Mouse (Mus musculus) heart, adult 18-20 months (tissue): Measurements from ENCODE around the gene Tekt3. TPM values are rescaled to one million over a fixed set of nuclear protein-coding genes. Genes with fewer than 3 reads are reported as not detected.
A peak's percentile ranks its signal among the peaks of the same experiment; 100 is the strongest.

Source experiments
- DNase-seq, 2 experiments: peaks; one replicate each; pipeline ENCODE4 v3.0.0; 2021 to 2022; ENCODE audit warnings: mixed read lengths in 1 of 2
- long read RNA-seq, 2 experiments: library from polyadenylated mRNA; stranded (forward); transcript quantifications; one replicate each; pipeline ENCODE4 v2.0.0; 2021
- total RNA-seq, 2 experiments: library from RNA; stranded (reverse); gene quantifications; 2 replicates each; pipeline ENCODE4 v1.2.3; 2021

Tekt3 gene
- not detected for total RNA-seq
- long read RNA-seq, experiment 1: 0 reads
- long read RNA-seq, experiment 2, partial matches to known transcripts: 0 of 1 reads
- long read RNA-seq, experiment 2, other reads (novel, unspliced or antisense): 1 of 1 reads

DNA sequence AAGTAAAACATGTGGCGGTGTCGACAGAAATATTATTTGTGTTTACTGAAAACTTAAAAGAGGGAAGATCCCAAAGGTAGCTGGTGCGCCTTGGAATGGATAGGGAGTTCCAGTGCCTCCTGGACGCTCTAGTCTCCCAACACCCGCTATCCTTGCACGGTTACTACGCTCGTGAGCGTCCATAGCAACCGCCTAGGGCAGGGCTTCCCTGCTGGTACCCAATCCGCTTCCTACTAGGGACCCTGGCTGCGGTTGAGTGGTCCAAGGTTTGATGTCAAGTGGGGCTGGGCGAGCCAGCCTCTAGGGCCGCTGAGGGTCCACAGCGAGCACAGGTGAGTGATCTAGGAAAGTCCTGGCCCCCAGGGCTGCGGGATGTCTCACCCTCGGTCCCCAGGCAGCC, at the start of gene Tekt3:
Tekt3 (plus strand) TSS at position 209 of the 400 bp plus-strand sequence.
- DNase-seq: no peak

DNA sequence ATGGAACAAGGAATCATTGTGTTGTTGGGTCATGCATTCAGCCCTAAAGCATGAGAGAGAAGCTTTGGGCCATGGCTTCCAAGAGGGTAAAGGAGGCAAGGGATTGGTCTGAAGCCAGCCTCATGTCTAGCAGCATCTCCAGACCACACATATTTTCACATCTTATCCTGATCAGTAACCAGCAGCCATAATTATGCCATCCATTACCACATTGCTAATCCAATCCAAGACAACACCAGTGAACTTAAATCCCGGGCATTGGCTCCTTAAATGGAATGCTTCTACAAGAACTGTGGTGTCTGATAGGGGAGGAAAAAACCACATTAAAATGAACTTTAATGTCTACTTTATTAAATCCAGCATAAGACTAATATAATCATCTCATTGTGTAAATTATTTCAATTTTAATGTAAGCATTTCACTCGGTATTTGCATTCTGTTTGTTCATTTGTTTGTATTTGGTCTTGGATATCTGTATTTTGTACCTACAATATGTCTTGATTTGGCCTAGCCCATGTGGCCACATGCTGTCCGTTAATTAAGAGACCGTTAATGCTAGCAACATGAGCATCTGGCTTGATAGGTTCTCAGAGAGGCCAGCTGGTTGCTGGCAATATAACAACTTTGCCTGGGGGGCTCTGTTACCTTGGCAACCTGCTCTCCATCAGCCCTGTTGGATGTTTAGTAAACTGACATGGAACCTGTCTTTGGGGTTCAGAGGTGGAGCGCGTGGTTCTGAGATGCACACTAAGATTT, 43.9 kb upstream of the Tekt3 start:
- DNase-seq: no peak

DNA sequence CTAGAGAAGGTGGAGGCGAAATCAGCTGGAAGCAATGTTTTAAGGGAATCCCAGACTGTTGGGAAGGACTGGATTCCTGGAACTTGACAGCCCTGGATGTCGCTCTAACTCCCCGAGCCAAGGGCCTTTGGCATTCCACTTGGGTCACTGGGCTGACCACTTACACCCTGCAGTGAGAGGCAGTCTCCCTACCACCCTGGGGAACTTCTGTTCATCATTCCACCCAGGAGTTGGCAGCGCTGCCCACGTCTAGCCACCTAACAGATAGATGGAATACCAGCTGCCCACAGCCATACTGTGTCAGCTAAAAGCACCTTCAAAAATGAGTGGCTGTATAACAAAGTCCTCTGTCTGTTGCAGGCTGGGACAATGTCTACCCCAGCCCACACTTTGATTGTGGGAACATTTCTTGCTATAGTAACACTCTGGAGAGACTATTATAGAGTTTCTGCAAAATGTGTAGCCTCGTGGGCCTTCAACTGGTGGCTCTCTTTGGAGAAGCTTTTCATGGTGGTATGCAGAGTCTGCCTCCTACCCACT, 43.3 kb upstream of the Tekt3 start:
- DNase-seq: no peak

DNA sequence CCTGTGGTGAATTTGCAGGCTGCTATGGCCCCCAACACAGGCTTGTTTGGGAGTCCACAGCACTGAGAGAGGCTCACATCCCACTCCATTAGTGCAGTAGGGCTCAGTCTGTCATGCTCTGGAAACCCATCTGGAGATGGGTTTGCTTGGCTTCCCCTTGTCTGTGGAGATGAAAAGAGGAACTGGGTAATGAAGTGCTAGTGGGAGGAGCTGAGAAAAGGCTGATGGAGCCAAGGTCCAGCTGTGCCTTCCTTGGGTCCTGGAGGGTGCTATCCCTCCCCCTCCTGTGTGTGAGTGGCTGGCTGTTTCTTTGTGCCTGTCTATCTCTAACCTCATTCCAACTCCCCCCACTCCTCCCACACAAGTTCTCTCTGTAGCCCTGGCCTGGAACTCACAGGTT, 40.8 kb upstream of the Tekt3 start:
- peak in 1 of 2 experiments; percentile 64 for DNase-seq

DNA sequence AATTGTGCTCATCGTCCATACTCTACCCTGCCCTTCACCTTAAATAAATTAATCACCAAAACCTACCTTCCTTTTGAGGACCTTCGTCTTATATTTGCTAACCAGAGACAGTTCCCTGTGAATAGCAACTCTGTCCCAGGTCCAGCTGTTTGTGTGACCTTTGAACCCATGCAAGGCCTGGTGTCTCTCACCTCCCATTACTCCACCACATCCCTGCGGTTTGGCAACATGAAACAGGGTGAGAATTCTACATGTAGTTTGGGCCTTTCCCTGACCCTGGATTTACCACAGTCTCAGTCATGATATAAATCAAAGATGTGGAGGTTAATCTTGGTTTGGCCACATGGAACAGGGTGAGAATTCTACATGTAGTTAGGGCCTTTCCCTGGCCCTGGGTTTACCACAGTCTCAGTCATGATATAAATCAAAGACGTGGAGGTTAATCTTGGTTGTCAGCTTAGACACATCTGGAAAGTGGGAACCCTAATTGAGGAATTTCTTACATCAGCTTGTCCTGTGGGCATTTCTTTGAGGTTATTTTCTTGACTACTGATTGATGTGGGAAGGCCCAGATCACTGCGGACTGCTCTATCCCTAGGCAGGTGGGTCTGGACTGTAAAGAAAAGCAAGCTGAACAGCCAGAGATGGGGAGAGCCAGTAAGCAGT, 40.2 kb upstream of the Tekt3 start:
- no peak for DNase-seq

DNA sequence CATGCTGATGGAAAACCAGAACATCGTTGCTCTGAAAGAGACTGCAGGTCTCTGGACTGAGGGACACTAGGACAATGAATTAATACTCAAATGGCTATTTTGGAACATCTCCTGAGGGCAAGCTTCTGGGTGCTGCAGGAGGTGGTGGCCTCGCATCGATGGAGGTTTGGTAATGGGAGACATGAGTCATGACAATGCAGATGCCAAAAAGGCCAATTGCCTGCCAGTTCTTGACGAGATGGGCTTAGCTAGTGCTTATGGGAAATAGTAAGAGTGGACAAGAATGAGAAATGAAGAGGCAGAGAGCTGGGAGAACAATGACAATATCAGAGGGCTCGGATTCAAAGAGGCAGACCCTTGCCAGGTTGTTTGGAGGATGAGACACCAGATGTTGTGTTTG, 38.0 kb upstream of the Tekt3 start:
- peak; percentile 63 to 68 for DNase-seq

DNA sequence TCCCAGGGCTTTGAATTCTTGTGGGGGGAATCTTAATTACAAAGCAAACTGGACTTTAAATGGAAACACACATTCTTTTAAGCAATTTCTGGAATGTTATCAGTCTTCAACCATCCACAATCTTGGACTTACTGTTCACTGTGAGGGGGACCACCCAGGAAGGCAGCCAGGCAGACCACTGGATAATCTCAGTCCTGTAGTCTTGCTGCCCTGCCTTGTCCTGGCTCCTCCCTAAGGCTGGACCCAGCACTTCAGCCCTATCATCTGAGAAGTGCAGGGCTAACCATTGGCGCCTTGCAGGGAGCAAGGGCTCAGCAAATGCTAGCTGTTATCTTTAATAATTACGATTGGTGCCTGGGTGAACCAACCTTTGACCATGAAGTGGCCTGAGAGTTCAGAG, 37.3 kb upstream of the Tekt3 start:
- no peak for DNase-seq

DNA sequence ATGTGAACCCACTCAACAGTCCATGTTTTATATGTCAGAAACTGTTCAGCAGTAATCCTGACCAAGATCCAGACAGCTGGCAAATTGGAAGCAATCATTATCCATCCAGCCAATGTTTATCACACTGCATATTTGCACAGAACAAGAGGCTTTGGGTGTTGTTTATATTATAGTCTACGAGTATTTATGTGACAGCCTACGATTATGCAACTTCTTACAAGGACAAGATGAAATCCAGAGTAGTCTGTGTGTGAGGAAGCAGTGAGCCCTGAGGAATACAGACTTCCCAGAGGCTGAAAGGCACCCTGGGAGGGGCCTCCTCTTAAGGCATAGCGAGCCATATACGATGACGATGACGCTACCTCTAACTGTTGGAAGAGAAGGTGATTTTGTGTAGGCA, 36.0 kb upstream of the Tekt3 start:
- DNase-seq: peak; percentile 67 to 73

DNA sequence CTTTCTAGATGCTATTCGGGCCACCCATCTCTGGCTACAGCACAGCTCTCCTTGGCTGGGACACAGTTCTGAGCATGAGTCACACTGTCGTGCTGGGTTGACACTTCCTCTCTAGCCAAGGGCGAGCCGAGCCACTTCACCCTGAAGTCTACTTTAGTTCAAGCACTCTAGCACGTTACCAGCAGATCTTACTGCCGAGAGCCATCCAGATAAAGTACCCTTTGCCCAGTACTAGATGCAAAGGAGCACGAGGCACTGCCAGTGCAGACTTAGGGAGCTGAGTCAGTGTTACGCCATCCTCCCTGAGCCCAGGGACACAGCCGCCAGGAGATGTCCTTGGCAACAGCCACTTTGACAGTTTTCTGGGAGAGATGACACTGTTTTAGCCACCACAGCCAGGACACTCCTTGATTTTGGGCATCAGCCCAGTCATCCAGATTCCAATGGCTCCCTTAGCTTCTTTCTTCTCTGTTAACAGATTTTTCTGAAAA, 34.8 kb upstream of the Tekt3 start:
- DNase-seq: peak; percentile 81 to 85

DNA sequence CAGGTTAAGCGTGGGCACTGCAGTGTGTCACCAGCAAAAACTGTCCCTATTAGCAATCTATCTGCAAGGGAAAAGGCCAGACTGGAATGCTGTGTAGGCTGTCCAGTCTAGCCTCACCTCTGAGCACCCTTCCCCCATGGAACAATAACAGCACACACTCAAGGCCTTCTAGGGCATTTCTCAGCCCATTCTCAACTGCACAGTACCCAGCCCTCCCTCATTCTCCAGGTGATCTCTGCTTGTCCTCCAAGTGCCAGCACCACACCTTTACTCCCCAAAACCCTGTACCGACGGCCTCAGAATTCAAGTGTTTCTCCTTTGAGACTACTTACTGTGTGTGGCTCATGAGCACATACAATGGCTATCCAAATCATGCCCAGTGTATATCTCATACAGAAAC, 33.3 kb upstream of the Tekt3 start:
- DNase-seq: no peak

DNA sequence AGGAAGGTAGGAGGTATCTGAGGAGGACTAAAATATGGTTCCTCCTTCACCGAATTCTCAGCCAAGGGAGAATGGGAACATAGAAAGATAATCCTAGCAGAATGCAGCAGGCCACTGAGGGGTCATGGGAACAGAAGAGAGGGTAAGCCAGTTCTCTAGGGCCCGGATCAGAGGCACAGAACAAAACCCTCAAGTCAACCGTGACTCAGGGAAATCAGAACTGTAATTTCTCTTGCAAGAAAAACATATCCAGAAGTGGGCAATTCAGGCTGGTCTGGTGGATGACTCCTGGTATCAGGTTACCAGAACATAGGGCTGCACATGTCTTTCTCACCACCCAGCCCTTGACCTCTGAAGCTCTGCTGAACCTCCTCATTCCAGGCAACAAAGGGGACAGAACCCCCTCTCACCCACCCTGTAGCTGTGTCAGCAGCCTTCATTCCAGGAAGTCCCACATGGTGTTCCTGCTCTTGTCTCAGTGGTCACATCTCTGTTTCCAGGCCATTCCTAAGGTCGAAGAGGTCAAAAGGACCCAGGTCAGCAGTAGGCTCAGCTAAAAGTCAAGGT, 32.2 kb upstream of the Tekt3 start:
- DNase-seq: no peak

DNA sequence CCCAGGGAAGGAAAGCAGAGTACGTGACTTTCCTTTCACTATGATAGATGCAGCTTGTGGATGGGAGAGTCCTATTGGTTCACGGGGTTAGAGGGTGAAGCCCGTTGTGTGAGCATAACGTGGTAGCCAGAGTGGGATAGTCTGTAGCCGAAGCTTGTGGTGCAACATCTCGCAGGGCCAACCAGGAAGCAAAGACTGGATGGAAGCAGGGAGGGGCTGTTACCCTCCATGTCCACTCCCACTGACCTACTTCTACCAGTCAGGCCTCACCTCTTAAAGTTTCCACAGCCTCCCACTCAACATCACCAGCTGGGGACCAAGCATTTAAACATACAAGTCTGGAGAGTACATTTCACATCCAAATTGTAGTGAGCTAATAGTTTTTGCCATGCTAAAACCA, 31.7 kb upstream of the Tekt3 start:
- peak; percentile 47 to 74 for DNase-seq

DNA sequence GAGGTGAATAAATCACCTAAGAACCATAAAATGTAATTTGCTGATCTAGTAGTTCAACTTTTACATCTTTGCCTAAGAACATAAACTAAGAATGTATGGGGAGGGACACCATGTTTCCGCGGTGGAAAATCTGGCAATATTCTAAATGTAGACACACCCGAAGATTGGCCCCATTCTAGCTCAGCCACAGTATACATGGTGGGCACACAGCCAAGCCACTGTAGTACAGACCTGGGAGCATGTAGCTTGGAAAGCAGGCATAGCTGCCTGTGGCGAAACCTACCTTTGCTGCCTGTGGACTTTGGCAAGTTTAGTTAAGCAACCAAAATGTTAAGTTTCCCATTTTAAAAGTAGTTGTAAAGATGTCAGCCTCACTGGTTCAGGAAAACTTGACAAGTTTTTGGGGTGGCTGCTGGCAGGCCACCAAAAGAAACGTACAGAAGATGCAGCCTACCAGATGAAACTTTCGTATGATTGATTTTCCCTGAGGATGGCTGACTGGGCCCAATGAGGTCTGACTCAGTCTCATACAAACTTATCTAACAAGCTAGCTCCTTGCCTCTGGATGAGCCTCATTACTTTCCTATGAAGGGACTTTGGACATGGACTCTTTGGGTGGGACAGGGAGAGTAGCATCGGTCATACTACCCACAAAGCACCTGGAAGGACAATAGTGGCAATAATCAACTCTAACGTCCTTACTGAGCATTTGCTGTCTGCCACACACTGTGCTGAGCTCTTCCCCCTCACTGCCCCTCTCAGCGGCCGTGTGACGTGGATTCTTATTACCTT, 25.8 kb upstream of the Tekt3 start:
- no peak for DNase-seq

DNA sequence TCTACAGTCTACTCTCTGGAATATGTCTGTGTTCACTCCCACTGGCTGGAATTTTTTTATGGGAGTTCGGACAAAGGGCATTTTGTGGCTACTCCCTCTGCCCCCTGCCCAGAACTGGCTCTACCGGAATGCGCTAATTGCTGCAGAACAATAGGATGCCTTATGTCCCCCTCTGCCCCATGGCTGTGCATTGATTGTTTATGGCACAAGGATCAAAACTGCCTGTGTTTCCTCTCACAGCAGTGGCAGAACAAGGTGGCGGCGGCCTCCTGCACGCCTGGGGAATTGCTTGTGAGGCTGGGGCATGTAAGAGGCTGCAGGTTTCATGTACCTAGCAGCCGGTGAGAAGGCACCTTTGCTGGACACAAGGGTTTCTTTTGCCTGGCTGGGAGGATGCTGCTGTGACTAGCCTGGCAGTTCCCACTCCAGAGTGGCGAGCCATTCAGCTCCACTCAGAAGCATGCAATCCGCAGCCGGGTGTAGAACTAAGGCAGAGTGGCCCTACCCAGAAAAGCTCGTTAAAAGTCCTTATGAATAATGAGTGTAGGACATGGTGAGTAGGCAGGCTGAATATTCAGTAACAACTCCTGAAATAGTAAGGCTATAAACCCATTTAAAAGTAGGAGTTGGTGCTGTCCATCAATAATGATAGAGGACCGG, 21.3 kb upstream of the Tekt3 start:
- no peak for DNase-seq

DNA sequence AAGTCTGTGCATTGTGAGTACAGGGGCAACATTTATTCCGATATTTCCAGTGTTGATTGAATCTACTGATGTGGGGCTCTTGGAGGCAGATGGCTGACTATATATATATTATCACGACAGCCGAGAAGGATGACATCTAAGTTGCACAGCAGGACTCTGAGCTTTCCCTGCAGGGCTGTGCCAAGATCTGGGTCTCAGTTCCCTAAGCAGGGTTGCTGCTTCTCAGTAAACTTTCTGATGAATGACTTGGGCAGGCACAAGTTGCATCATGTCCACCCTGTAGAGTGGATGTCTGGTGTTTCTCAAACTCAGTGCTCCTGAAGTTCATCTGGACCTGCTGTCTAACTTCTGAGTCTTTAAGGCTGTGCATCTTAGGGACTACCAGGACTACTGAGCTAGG, 15.7 kb upstream of the Tekt3 start:
- peak in 1 of 2 experiments; percentile 34 for DNase-seq

DNA sequence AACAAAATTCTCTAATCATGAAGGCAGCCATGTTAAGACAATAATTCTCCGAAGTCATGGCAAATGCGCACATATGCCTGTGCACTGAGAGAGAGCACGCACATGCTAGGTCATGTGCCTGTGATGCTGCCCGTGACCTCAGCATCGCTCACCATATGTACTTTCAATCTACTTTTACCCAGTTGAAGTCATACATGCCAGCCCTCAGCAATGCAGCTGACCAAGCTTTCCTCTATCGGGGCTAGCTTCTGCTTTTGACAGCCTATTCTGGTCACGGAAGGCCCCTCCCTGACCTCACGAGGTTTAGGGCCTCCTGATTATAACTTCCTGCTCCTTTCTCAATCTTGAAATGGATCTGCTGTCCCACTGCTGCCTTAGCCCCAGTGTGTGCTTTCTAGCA, 15.1 kb upstream of the Tekt3 start:
- DNase-seq: peak; percentile 34 to 75

DNA sequence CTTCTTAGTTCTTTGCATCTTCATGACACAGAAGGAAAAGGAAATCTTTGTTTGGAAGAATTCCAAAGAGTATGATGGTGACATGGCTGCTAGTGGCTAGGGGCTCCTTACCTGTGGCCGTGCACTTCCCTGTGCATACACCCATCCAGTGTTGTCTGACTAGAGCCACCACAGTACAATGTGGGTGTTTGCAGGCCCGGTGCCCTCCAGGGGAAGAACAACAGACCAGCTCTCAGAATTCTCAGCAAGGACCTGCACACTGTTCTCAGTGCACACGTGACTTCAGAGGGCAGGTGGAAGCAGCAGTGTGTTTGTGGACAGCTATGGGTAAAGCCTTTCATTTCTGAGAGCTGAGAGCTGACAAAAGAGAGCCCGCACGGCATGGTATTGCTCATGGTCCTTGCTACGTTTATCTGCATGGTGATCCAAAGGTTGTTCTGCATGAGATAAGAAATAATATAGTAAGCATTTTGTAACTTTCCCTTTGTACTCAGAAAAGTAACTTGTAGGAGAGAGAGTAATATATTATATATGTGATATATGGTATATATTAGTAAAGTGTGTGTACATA, 11.0 kb upstream of the Tekt3 start:
- no peak for DNase-seq

DNA sequence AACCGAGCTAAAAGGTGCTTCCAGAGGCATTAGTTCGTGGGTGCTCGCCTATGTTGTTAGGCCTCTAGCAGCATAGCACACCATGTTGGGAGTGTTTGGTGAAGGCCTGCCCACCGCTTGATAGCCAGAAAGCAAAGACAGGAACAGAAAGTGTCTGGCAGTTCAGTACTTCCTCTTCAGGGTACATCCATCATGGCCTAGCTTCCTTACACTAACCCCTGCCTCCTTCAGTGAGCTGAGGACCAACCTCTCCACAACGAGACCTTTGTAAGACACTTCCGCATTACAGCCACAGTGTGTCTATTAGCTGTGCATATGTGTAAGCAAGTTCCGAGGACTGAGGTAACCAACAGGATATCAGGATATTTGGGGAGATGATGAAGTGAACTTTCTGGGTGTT, 10.4 kb upstream of the Tekt3 start:
- DNase-seq: peak in 1 of 2 experiments; percentile 61

DNA sequence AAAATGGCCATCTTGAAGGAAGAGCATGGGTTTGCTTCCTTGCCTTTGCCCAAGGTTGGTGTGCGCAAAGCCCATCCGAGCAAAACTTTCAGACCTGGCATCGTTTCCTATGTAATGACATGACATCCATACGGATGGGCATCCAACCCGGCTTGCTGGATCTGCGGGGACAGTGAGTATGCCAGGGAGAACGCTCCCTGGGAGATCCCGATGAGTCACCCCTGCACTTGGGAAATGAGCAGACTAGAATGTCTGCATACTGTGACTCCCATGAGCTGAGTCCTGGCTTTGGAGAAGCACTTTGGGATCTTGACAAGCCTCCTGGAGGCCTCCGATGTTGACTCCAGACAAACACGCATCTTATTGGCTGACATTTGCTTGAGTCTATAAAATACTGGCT, 9.5 kb upstream of the Tekt3 start:
- DNase-seq: no peak

DNA sequence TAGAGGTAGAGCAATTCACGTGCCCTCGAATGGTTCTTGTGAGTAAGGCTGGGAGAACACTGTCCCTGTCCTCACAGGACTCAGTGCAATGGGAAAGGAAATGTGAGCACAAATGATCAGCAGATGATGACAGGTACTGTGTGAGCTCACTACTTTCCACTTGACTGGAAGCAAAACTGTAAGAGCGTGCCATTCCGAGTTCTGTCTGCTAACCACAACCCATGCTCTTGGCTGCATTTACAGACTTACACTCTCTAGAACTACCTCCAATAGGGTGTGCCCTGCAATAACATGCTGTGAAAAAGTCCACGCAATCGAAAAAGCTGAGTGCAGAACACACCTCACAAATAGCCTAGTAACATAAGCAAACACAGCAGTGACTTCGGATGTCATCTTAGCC, 5.9 kb upstream of the Tekt3 start:
- DNase-seq: no peak

DNA sequence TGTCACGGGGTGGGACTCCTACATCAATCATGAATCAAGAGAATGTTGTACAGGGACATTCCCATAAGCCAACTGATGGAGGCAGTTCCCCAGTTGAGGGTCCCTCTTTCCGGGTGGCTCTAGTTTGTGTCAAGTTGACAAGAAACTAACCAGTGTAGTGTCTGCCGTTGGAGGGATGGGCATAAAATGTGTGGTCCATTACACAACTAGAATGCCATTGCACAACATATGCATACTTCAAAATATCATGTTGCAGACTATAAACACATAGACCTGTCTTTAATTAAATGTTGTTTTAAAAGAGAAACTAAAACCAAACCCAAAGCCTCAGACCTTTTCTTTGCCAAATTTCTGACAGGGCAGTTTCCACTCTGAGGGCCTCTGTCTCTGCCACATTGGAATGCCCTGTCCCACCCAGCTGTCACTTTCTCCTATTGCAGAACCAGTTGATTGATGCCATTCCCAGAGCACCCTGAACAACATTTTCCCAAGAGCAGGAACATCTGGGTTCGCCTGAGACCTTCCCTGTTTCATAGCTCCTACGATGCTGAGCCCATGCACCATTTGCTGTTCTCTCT, 3.0 kb upstream of the Tekt3 start:
- no peak for DNase-seq
